In the genomic region with DNA sequence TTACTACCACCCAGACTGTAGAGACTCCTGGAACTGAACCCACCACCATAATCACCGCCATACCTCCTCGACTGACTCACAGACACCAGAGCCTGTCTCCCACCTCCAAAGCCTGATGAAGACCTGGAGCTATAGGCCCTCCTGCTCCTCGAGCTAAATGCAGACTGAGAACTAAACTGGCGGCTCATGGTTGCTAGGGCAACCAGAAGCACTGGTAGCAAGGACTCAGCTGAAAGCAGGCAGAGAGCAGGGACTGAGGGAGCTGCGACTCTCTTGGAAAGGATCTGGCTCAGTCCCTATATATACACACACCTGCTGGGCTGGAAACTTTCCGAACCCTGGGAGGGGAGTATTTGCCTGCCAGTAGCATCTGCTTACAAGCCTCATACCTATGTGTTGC, we compare ENCODE assay signal across 14 mouse cellular contexts. TPM values are rescaled to one million over a fixed set of nuclear protein-coding genes. Genes with fewer than 3 reads are reported as not detected.
DNase-seq lines count a peak whose midpoint lies in the region; ATAC-seq and TF ChIP-seq lines count a peak whose summit lies in the region.
"Had no signal": no experiment of that assay in that cellular context is flagged by ENCODE, and none has a peak within 500 bp of the region (broad histone marks: within the 10 kb centered on the region; RNA-seq: fewer than 3 reads in every experiment).

A gene (minus strand): TSS at position 275 of the 400 bp plus-strand sequence.

- 20% methylated on average over 6 of the region's 6 CpGs for WGBS in cerebellum, adult 2 months
- 34% methylated on average over 6 of the region's 6 CpGs for WGBS in neural tube, embryonic 13.5 days
- 27% methylated on average over 6 of the region's 6 CpGs for WGBS in limb, embryonic 15.5 days

- no peaks in the 10 kb centered on the region for H3K36me3 ChIP-seq in neural tube, embryonic 13.5 days
- H3K36me3 ChIP-seq in limb, embryonic 15.5 days = no peaks in the 10 kb centered on the region

- H3K9me3 ChIP-seq in neural tube, embryonic 13.5 days = no peaks in the 10 kb centered on the region
- H3K9me3 ChIP-seq in limb, embryonic 15.5 days = no peaks in the 10 kb centered on the region

- H3K4me1 ChIP-seq in cerebellum, adult 2 months (ENCODE audit: control insufficient read depth, insufficient read depth, low read length) = no peaks in the 10 kb centered on the region
- H3K4me1 ChIP-seq in neural tube, embryonic 13.5 days (replicated peaks) = 0 out of 2 replicates have a peak, but pooled peaks cover 3% of the 10 kb centered on the region
- no peaks in the 10 kb centered on the region for H3K4me1 ChIP-seq in limb, embryonic 15.5 days

- H3K27ac ChIP-seq in cerebellum, adult 2 months (ENCODE audit: insufficient read depth, low read length) = no peak within 1 kb of the TSS
- H3K27ac ChIP-seq in neural tube, embryonic 13.5 days (replicated peaks) = no peak within 1 kb of the TSS
- H3K27ac ChIP-seq in limb, embryonic 15.5 days = no peak within 1 kb of the TSS

- peak; percentile 25 to 57 for DNase-seq in cerebellum, postnatal 10 days
- DNase-seq in cerebellum, adult 2 months = no peak
- no peak for DNase-seq in neural tube, embryonic 10.5 days (ENCODE audit: extremely low spot score, low spot score)
- no peak for DNase-seq in heart, adult 11 months
- DNase-seq in adrenal gland, adult 18-20 months (ENCODE audit: low spot score in 2 of 2) = no peak
- DNase-seq in spleen, postnatal 10 days (ENCODE audit: low spot score in 2 of 2) = no peak
- DNase-seq: adrenal gland, postnatal 14 days; cerebellum, postnatal 25 days; lung, postnatal 36 days had no signal

- H3K4me2 ChIP-seq in neural tube, embryonic 13.5 days = no peak within 1 kb of the TSS
- H3K4me2 ChIP-seq in limb, embryonic 15.5 days = no peak within 1 kb of the TSS

- no peak for TF ChIP-seq POLR2A in cerebellum, adult 2 months (IDR thresholded peaks at IDR 0.05; ENCODE audit: borderline replicate concordance, insufficient read depth, low read length)

- ATAC-seq in neural tube, embryonic 13.5 days (ENCODE audit: low read depth) = peak; percentile 43; the same call in 1 of the 2 replicates
- no peak for ATAC-seq in limb, embryonic 15.5 days (ENCODE audit: insufficient number of reproducible peaks, low FRiP score, low TSS enrichment, low read depth)

- no peak within 1 kb of the TSS for H3K4me3 ChIP-seq in cerebellum, adult 2 months (replicated peaks; ENCODE audit: insufficient read depth, low read depth, low read length)
- no peak within 1 kb of the TSS for H3K4me3 ChIP-seq in neural tube, embryonic 13.5 days
- H3K4me3 ChIP-seq in limb, embryonic 15.5 days = no peak within 1 kb of the TSS

- 0 out of 2 replicates have a peak within 1 kb of the TSS, but pooled peaks have one; percentile 3 for H3K9ac ChIP-seq in neural tube, embryonic 13.5 days
- H3K9ac ChIP-seq in limb, embryonic 15.5 days = no peak within 1 kb of the TSS

- TF ChIP-seq CTCF in cerebellum, adult 2 months (IDR thresholded peaks at IDR 0.05; ENCODE audit: borderline replicate concordance, insufficient read depth, low read depth, low read length) = no peak

- no peaks in the 10 kb centered on the region for H3K27me3 ChIP-seq in cerebellum, adult 2 months (ENCODE audit: control insufficient read depth, insufficient read depth, low read length)
- H3K27me3 ChIP-seq in neural tube, embryonic 13.5 days = no peaks in the 10 kb centered on the region
- peaks cover 8% of the 10 kb centered on the region; the same call in 1 of the 2 replicates for H3K27me3 ChIP-seq in limb, embryonic 15.5 days

RNA-seq across cellular contexts. Expression of the gene that starts here (rescaled TPM):
- polyA plus RNA-seq in cerebellum, adult 2 months (2012; rRNA removed) = 0.26 and 0.49 TPM in 2 replicates
- polyA plus RNA-seq in neural tube, embryonic 13.5 days (2015; fragmentation: Nextera tagmentation; extraction: Ambion mirVana) = 0.12 and 0.13 TPM in 2 replicates
- polyA plus RNA-seq in limb, embryonic 15.5 days (2015; fragmentation: Nextera tagmentation; extraction: Ambion mirVana) = 151 and 157 TPM in 2 replicates
- total RNA-seq in adrenal gland, adult 18-20 months (2021) = not detected
- total RNA-seq: adrenal gland, postnatal 14 days; gastrocnemius, adult 8-10 months; MEL; neutrophil, adult 5-6 weeks had no signal

Comparison
In these comparisons a context has a peak if more than half of its experiments do, and no peak if none do; other contexts are left out.
1. RNA of the gene that starts here (polyA plus RNA-seq): 151 to 157 TPM in limb, embryonic 15.5 days; 0.26 to 0.49 TPM in cerebellum, adult 2 months and 0.12 to 0.13 TPM in neural tube, embryonic 13.5 days; every median in the first group is over 100 times any median in the second.
2. DNase-seq: peak in cerebellum, postnatal 10 days (2 of 2); none in cerebellum, adult 2 months (0 of 2), neural tube, embryonic 10.5 days (single experiment), heart, adult 11 months (single experiment), adrenal gland, adult 18-20 months (0 of 2) and spleen, postnatal 10 days (0 of 2).
3. Peak in ATAC-seq and H3K9ac ChIP-seq in neural tube, embryonic 13.5 days; RNA of the gene not detected or under 1 TPM.